Mouse (Mus musculus) forebrain, embryonic 12.5 days (tissue): Measurements from ENCODE around the gene Gm7544. TPM values are rescaled to one million over a fixed set of nuclear protein-coding genes. Genes with fewer than 3 reads are reported as not detected.

Experiments used
- ATAC-seq: fragments of 200-750 bp; cut with Nextera tagmentation; 2 replicates; pipeline ENCODE4 v1.8.0; 2017; ENCODE audit warnings: moderate TSS enrichment; ENCODE audit not compliant: low FRiP score
- H3K27ac ChIP-seq: fragments of 300-500 bp; sonication (generic); 2 replicates; pipeline ENCODE4 v1.5.1; 2016; ENCODE audit warnings: mild to moderate bottlenecking
- H3K27me3 ChIP-seq: fragments of 300-500 bp; sonication (generic); 2 replicates; pipeline ENCODE4 v1.6.1; 2016; ENCODE audit warnings: mild to moderate bottlenecking
- H3K36me3 ChIP-seq: fragments of 300-500 bp; sonication (generic); replicated peaks from 2 replicates; pipeline ENCODE4 v1.6.1; 2016; ENCODE audit warnings: mild to moderate bottlenecking
- H3K4me1 ChIP-seq: fragments of 300-500 bp; sonication (generic); 2 replicates; pipeline ENCODE4 v1.6.1; 2016
- H3K4me2 ChIP-seq: fragments of 300-500 bp; sonication (generic); 2 replicates; pipeline ENCODE4 v1.6.1; 2016; ENCODE audit warnings: mild to moderate bottlenecking, moderate library complexity
- H3K4me3 ChIP-seq: fragments of 300-500 bp; sonication (generic); replicated peaks from 2 replicates; pipeline ENCODE4 v1.5.1; 2016; ENCODE audit warnings: mild to moderate bottlenecking
- H3K9ac ChIP-seq: fragments of 300-500 bp; sonication (generic); 2 replicates; pipeline ENCODE4 v1.6.1; 2016; ENCODE audit warnings: mild to moderate bottlenecking
- H3K9me3 ChIP-seq: fragments of 300-500 bp; sonication (generic); 2 replicates; pipeline ENCODE4 v1.6.1; 2016
- WGBS: fragments of 180-500 bp; shearing (Covaris S2); methylation state at CpG from one replicate; pipeline ENCODE4 v1.1.7; 2016; 5-methylcytosine and 5-hydroxymethylcytosine counted together
- polyA plus RNA-seq: library from polyadenylated mRNA; unstranded; fragments of >200 nt; fragmentation: Nextera tagmentation; extraction: Ambion mirVana; gene quantifications from 2 replicates; pipeline ENCODE4 v1.2.1, GENCODE M21; 2016

Gene Gm7544
- polyA plus RNA-seq, 1 experiment from 2014 or later, result not detected

DNA sequence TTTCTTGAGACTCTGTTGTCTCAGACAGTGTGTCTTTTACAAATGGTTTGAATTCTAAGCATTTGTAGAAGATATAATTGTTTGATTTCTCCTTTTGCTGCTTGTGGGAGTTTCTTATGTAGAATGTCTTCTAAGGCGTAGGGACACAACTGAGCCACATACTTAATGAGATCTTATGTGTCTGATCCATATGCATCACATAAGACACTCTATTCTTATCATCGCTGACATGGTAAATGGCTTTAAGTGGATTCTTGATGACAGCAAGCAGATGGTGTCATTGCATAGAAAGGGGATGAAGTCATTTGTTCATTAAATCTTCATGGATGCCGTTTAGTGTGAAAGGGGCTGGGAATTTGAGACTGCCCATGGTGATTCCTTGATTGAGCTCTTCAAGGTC lies 49.9 kb downstream of the Gm7544 start:
- 58% methylated on average over 3 of the region's 3 CpGs for WGBS
- Histone ChIP-seq H3K4me2 (no peak overlapping the region), H3K36me3 (peaks cover 18% of the 10 kb centered on the region), H3K4me1 (0 out of 2 replicates have a peak, but pooled peaks cover 5% of the 10 kb centered on the region), H3K9me3 (no peaks in the 10 kb centered on the region), H3K4me3 (no peak overlapping the region), H3K27ac (no peak overlapping the region), H3K27me3 (no peaks in the 10 kb centered on the region), H3K9ac (no peak overlapping the region)
- ATAC-seq, result no peak

Other genes starting within 250 kb of the Gm7544 start
- gene Mff, start 231.1 kb downstream of the Gm7544 start, polyA plus RNA-seq, result 285 and 304 TPM in 2 replicates
- gene Tm4sf20, start 187.6 kb downstream of the Gm7544 start, polyA plus RNA-seq, result 0.13 and 0.24 TPM in 2 replicates
- gene Gm47791, start 184.8 kb downstream of the Gm7544 start, polyA plus RNA-seq, result not detected in 2 replicates
- 39.5 and 41.8 TPM in 2 replicates for gene Agfg1, start 116.5 kb downstream of the Gm7544 start, polyA plus RNA-seq
- not detected in 2 replicates for gene A030005L19Rik, start 42.7 kb downstream of the Gm7544 start, polyA plus RNA-seq
- gene A030014E15Rik, start 31.1 kb downstream of the Gm7544 start, polyA plus RNA-seq, result not detected in 2 replicates
- not detected in 2 replicates for gene Gm6217, start 24.6 kb downstream of the Gm7544 start, polyA plus RNA-seq
- gene A030003K21Rik, start 12.6 kb downstream of the Gm7544 start, polyA plus RNA-seq, result not detected in 2 replicates
- not detected in 2 replicates for gene Gm47955, start 4.3 kb upstream of the Gm7544 start, polyA plus RNA-seq
- gene Gm47959, start 44.5 kb upstream of the Gm7544 start, polyA plus RNA-seq, result not detected in 2 replicates
- 0.18 and 0.29 TPM in 2 replicates for gene Slc19a3, start 82.4 kb upstream of the Gm7544 start, polyA plus RNA-seq
- gene Krtap28-10, start 86.5 kb upstream of the Gm7544 start, polyA plus RNA-seq, result not detected in 2 replicates
- gene Gm47969, start 88.9 kb upstream of the Gm7544 start, polyA plus RNA-seq, result not detected in 2 replicates
- gene A030005K14Rik, start 103.4 kb upstream of the Gm7544 start, polyA plus RNA-seq, result not detected in 2 replicates
- gene Krtap28-13, start 104.9 kb upstream of the Gm7544 start, polyA plus RNA-seq, result not detected in 2 replicates
- not detected in 2 replicates for gene Ccl20, start 160.8 kb upstream of the Gm7544 start, polyA plus RNA-seq
- 0.19 and 0.26 TPM in 2 replicates for gene Daw1, start 203.7 kb upstream of the Gm7544 start, polyA plus RNA-seq